Mouse (Mus musculus) liver, embryonic 11.5 days (tissue): ENCODE data around the gene Syt8. TPM values are rescaled to one million over a fixed set of nuclear protein-coding genes. Genes with fewer than 3 reads are reported as not detected.
"Not testable (repeated sequence)": the region's sequence is repeated elsewhere in the genome, so short reads cannot be mapped to it uniquely, and the experiment has no call there.

Experiments
- ATAC-seq: fragments of 200-750 bp; cut with Nextera tagmentation; replicated peaks from 2 replicates; pipeline ENCODE4 v1.8.0; 2017; ENCODE audit warnings: moderate number of reproducible peaks, mild to moderate bottlenecking, moderate TSS enrichment, moderate library complexity; ENCODE audit not compliant: low FRiP score
- DNase-seq: peaks from one replicate; pipeline ENCODE4 v3.0.0-alpha.2; 2017; ENCODE audit warnings: low spot score
- H3K27ac ChIP-seq: fragments of 300-500 bp; sonication (generic); 2 replicates; pipeline ENCODE4 v1.5.1; 2014; ENCODE audit warnings: mild to moderate bottlenecking, low read depth, low read length, control low read depth
- H3K27me3 ChIP-seq: fragments of 300-500 bp; sonication (generic); replicated peaks from 2 replicates; pipeline ENCODE4 v1.6.1; 2014; ENCODE audit warnings: low read length, mixed read lengths; ENCODE audit not compliant: control insufficient read depth, insufficient read depth
- H3K36me3 ChIP-seq: fragments of 300-500 bp; sonication (generic); 2 replicates; pipeline ENCODE4 v1.6.1; 2014; ENCODE audit warnings: mild to moderate bottlenecking, low read length, moderate library complexity, mixed read lengths; ENCODE audit not compliant: control insufficient read depth, insufficient read depth
- H3K4me1 ChIP-seq: fragments of 300-500 bp; sonication (generic); replicated peaks from 2 replicates; pipeline ENCODE4 v1.6.1; 2014; ENCODE audit warnings: low read length, mixed read lengths; ENCODE audit not compliant: control insufficient read depth, insufficient read depth
- H3K4me2 ChIP-seq: fragments of 300-500 bp; sonication (generic); 2 replicates; pipeline ENCODE4 v1.6.1; 2014; ENCODE audit warnings: mild to moderate bottlenecking, control low read depth, moderate library complexity
- H3K4me3 ChIP-seq: fragments of 300-500 bp; sonication (generic); 2 replicates; pipeline ENCODE4 v1.5.1; 2014; ENCODE audit warnings: low read depth, low read length, control low read depth
- H3K9ac ChIP-seq: fragments of 300-500 bp; sonication (generic); 2 replicates; pipeline ENCODE4 v1.6.1; 2014; ENCODE audit warnings: low read depth, low read length, control low read depth
- H3K9me3 ChIP-seq: fragments of 300-500 bp; sonication (generic); 2 replicates; pipeline ENCODE4 v1.6.1; 2016; ENCODE audit warnings: low read length, inconsistent platforms, mixed read lengths; ENCODE audit not compliant: control insufficient read depth
- WGBS: fragments of 180-500 bp; shearing (Covaris S2); extraction: QIAGEN DNeasy Blood & Tissue Kit; methylation state at CpG from one replicate; pipeline ENCODE4 v1.1.7; 2014; 5-methylcytosine and 5-hydroxymethylcytosine counted together
- polyA plus RNA-seq: library from polyadenylated mRNA; unstranded; fragments of >200 nt; fragmentation: Nextera tagmentation; extraction: Ambion mirVana; gene quantifications from 2 replicates; pipeline ENCODE4 v1.2.1, GENCODE M21; 2014

The Syt8 gene
- polyA plus RNA-seq, 1 experiment from 2014 or later = 0.41 TPM

DNA sequence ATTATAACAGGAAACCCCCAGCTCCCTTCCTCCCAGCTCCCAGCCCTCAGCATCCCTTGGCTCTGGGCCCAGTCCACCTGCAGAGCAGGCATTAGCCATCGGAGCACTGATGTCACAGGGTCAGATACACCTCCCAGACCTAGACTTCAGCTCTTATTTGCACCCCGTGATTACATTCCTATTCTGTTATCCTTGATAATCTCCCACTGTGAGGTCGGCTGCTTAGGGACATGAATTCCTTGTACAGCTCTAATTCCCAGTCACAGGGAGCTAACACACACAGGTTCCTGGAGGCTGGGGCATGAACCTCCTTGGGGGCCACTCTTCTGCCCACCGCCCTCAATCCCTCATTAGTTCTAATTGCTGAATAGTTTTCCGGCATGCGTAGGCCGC lies 33.9 kb upstream of the Syt8 start:
- DNase-seq = no peak
- no peak for ATAC-seq
- Histone ChIP-seq H3K36me3 (no peaks in the 10 kb centered on the region), H3K4me3 (no peak overlapping the region), H3K9ac (no peak overlapping the region), H3K4me2 (no peak overlapping the region), H3K9me3 (no peaks in the 10 kb centered on the region), H3K27ac (no peak overlapping the region), H3K27me3 (no peaks in the 10 kb centered on the region), H3K4me1 (peaks cover 15% of the 10 kb centered on the region)
- WGBS = 71% methylated on average over 7 of the region's 7 CpGs

DNA sequence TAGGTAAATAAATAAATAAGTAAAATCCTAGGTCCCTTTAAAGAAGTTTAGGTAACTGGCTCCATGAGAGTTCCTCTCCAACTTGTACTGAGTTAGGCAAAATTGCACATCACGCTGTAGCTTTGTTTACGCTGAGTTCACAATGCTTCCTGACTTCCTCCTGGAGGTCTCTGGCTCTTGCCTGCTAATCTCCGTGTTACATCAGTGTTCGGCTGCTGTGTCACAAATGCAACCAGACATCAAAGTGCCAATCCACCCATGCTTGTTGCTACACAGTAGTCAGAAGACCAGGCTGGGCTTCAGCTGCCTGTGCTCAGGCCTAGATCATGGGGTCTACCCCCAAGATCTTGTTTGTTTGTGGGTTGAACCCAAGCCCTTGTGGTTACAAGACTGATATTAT lies 31.1 kb upstream of the Syt8 start:
- DNase-seq (no peak), ATAC-seq (0 out of 2 replicates have a peak, but pooled peaks have one; percentile 17)
- Histone ChIP-seq H3K27ac (no peak overlapping the region), H3K27me3 (no peaks in the 10 kb centered on the region), H3K9ac (no peak overlapping the region), H3K4me2 (no peak overlapping the region), H3K4me3 (no peak overlapping the region), H3K9me3 (no peaks in the 10 kb centered on the region), H3K4me1 (peaks cover 11% of the 10 kb centered on the region), H3K36me3 (no peaks in the 10 kb centered on the region)
- WGBS = 54% methylated on average over 4 of the region's 4 CpGs

DNA sequence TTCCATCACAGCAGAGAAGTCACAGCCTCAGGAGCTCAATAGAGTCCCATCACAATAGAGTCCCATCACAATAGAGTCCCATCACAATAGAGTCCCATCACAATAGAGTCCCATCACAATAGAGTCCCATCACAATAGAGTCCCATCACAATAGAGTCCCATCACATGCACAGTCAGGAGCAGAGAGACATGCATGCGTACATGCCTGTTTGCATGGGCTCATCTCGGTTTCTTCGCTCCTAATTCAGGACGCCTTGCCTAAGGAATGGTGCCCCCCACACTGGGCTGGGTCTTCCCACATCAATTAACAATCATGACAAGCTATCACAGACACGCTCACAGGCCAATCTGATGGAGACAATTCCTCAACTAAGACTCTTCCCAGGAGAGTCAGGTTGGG lies 29.5 kb upstream of the Syt8 start:
- H3K9me3 ChIP-seq, H3K4me3 ChIP-seq, H3K36me3 ChIP-seq, H3K9ac ChIP-seq, ATAC-seq, H3K27me3 ChIP-seq, H3K27ac ChIP-seq, H3K4me2 ChIP-seq, H3K4me1 ChIP-seq, DNase-seq: not testable (repeated sequence)
- WGBS = 84% methylated on average over 5 of the region's 5 CpGs

DNA sequence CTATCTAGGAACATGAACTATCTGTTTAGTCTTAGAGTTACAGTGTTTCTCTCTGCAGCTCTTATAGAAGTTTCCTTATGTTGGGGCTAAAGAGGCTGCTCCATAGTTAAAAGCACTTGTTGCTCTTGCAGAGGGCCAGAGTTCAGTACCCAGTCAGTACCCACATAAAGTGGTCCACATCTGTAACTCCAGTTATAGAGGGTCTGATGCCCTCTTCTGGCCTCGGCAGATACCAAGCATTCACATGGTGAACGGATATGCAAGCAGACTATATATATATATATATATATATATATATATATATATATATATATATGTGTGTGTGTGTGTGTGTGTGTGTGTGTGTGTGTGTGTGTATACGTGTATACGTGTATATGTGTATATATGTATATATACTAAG lies 26.7 kb upstream of the Syt8 start:
- Histone ChIP-seq H3K36me3 (no peaks in the 10 kb centered on the region), H3K4me1 (no peaks in the 10 kb centered on the region), H3K27me3 (no peaks in the 10 kb centered on the region), H3K4me2 (no peak overlapping the region), H3K4me3 (no peak overlapping the region), H3K9me3 (no peaks in the 10 kb centered on the region), H3K9ac (no peak overlapping the region), H3K27ac (no peak overlapping the region)
- ATAC-seq (no peak), DNase-seq (no peak)
- 67% methylated on average over 4 of the region's 4 CpGs for WGBS

DNA sequence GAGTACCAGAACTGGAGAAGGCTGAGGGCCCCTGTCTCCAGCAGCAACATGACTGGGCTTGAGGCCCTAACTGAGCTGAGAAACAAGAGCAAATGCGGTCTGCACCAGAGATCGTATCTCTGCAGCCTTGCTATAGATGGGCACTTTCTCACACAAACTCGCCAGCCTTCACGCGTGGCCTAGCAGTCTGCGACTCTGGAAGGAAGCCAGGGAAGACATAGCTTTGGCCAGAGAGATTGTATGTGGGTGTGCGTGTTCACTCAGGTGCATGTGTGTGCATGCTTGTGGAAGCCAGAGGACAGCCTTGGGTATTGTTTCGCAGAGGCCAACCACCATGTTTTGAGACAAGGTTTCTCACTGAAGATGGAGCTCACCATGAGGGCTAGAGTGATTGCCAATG lies 26.0 kb upstream of the Syt8 start:
- Histone ChIP-seq H3K4me2 (no peak overlapping the region), H3K9ac (no peak overlapping the region), H3K4me1 (no peaks in the 10 kb centered on the region; the same call in 1 of the 2 replicates), H3K36me3 (no peaks in the 10 kb centered on the region), H3K4me3 (no peak overlapping the region), H3K27me3 (no peaks in the 10 kb centered on the region), H3K9me3 (no peaks in the 10 kb centered on the region), H3K27ac (no peak overlapping the region)
- ATAC-seq (no peak), DNase-seq (no peak)
- WGBS = 87% methylated on average over 8 of the region's 8 CpGs

DNA sequence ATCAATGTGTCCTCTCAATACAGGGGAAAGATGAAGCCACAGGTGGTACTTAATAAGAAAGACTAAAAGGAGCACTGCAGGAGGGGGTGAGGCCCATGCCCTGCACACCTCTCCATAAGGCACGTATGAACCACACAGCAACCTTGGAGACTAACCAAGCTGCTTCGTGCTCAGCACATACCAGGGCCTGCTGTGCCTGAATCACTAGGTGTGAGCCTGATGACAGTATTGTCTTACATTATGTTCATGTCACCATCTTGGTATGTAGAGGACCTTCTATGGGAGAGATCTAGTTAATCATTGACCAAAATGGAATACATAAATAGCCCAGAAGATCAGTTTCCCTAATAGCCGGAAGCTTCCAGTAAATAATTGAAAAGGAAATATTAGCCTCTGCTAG lies 25.0 kb upstream of the Syt8 start:
- no peaks in the 10 kb centered on the region for H3K27me3 ChIP-seq
- no peaks in the 10 kb centered on the region for H3K9me3 ChIP-seq
- H3K4me2 ChIP-seq = no peak overlapping the region
- no peaks in the 10 kb centered on the region for H3K36me3 ChIP-seq
- WGBS = 83% methylated on average over 3 of the region's 3 CpGs
- no peaks in the 10 kb centered on the region; the same call in 1 of the 2 replicates for H3K4me1 ChIP-seq
- no peak overlapping the region for H3K4me3 ChIP-seq
- DNase-seq = no peak
- no peak overlapping the region for H3K9ac ChIP-seq
- no peak overlapping the region for H3K27ac ChIP-seq
- no peak for ATAC-seq

DNA sequence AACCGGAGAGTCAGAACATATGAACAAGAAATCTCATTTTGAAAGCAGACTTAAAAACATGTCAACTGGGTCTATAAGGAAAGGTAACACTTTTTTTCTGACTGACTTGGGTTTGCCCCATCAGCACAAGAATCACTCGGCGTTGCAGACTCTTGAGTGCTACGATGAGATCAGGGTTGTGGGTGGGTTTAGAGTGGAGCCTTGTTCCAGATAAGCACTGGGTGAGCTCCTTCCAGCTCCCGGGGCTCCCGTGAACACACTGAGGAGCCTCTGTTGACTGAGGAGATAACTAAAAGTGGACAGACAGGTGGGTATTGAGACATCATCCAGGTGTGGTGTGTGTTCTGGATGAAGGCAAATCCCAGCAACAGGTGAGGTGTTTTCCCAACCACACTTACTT lies 21.4 kb upstream of the Syt8 start:
- 56% methylated on average over 6 of the region's 6 CpGs for WGBS
- no peaks in the 10 kb centered on the region for H3K36me3 ChIP-seq
- no peak overlapping the region for H3K4me3 ChIP-seq
- no peak overlapping the region for H3K4me2 ChIP-seq
- no peaks in the 10 kb centered on the region; the same call in 1 of the 2 replicates for H3K4me1 ChIP-seq
- H3K27ac ChIP-seq = no peak overlapping the region
- no peaks in the 10 kb centered on the region for H3K27me3 ChIP-seq
- DNase-seq = no peak
- no peaks in the 10 kb centered on the region for H3K9me3 ChIP-seq
- ATAC-seq = peak; percentile 70; the same call in 1 of the 2 replicates
- H3K9ac ChIP-seq = no peak overlapping the region

DNA sequence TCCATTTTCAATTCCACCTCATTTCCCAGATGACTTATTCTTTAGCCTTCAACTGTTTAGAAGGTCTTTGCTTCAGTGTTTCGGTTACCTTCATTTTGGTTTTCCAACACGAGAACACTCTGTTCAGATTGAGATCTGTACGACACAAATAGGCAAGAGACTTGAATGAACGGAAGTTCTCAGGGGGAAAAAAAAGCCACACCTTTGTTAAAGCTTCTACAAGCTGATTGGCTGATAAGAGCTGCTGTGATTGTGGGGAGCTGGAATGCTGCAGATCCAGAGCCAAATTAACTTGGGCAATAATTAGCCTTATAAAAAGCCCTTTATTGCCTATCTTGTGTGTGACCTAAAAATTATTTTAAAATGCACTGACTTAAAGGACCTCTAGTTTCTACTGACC lies 19.3 kb upstream of the Syt8 start:
- no peaks in the 10 kb centered on the region for H3K9me3 ChIP-seq
- no peaks in the 10 kb centered on the region for H3K36me3 ChIP-seq
- no peak for DNase-seq
- H3K4me1 ChIP-seq = peaks cover 2% of the 10 kb centered on the region; the same call in 1 of the 2 replicates
- no peak for ATAC-seq
- H3K4me2 ChIP-seq = no peak overlapping the region
- no peak overlapping the region for H3K9ac ChIP-seq
- no peak overlapping the region for H3K27ac ChIP-seq
- 59% methylated on average over 4 of the region's 4 CpGs for WGBS
- no peaks in the 10 kb centered on the region for H3K27me3 ChIP-seq
- no peak overlapping the region for H3K4me3 ChIP-seq

DNA sequence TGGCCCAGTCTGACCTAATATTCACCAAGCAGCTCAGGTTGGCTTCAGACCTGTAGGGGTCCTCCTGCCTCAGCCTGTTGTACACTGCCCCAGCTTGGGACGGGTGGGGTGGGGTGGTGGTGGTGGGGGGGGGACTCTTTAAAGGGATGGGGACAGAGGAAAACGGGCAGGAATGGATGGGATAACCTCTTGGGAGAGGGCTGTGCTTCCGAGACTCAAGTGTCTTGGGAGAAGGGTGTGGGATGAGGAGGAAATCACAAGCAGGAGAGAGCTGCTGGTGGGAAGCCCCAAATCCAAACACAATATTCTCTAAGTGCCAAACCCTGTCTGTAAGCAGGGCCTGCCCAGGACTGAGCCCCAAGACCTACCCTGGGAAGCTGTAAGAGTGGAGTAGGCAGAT lies 18.4 kb upstream of the Syt8 start:
- Histone ChIP-seq H3K4me3 (no peak overlapping the region), H3K4me2 (no peak overlapping the region), H3K9me3 (no peaks in the 10 kb centered on the region), H3K36me3 (no peaks in the 10 kb centered on the region), H3K4me1 (peaks cover 2% of the 10 kb centered on the region; the same call in 1 of the 2 replicates), H3K27me3 (no peaks in the 10 kb centered on the region), H3K9ac (no peak overlapping the region), H3K27ac (no peak overlapping the region)
- DNase-seq = no peak
- 72% methylated on average over 3 of the region's 3 CpGs for WGBS
- no peak for ATAC-seq
